Mouse (Mus musculus) heart, postnatal 0 days (tissue): Measurements from ENCODE around the gene Wdr6. TPM values are rescaled to one million over a fixed set of nuclear protein-coding genes. Genes with fewer than 3 reads are reported as not detected.

Experiments used
- ATAC-seq: fragments of 200-750 bp; cut with Nextera tagmentation; 2 replicates; pipeline ENCODE4 v1.8.0; 2017; ENCODE audit warnings: low read depth, moderate number of reproducible peaks, moderate library complexity; ENCODE audit not compliant: insufficient read depth
- DNase-seq: peaks from one replicate; pipeline ENCODE4 v3.0.0-alpha.2; 2016; ENCODE audit warnings: low spot score
- H3K27ac ChIP-seq: fragments of 300-500 bp; sonication (generic); 2 replicates; pipeline ENCODE4 v1.5.1; 2014; ENCODE audit warnings: low read depth, mild to moderate bottlenecking
- H3K27me3 ChIP-seq: fragments of 300-500 bp; sonication (generic); 2 replicates; pipeline ENCODE4 v1.6.1; 2014; ENCODE audit warnings: low read length, mixed read lengths; ENCODE audit not compliant: control insufficient read depth, insufficient read depth
- H3K36me3 ChIP-seq: fragments of 300-500 bp; sonication (generic); replicated peaks from 2 replicates; pipeline ENCODE4 v1.6.1; 2014; ENCODE audit warnings: low read length, mixed read lengths; ENCODE audit not compliant: control insufficient read depth, insufficient read depth
- H3K4me1 ChIP-seq: fragments of 300-500 bp; sonication (generic); 2 replicates; pipeline ENCODE4 v1.6.1; 2014; ENCODE audit warnings: antibody characterized with exemption; ENCODE audit not compliant: control insufficient read depth, insufficient read depth
- H3K4me2 ChIP-seq: fragments of 300-500 bp; sonication (generic); 2 replicates; pipeline ENCODE4 v1.6.1; 2014; ENCODE audit warnings: low read depth, mild to moderate bottlenecking, low read length, moderate library complexity
- H3K4me3 ChIP-seq: fragments of 300-500 bp; sonication (generic); 2 replicates; pipeline ENCODE4 v1.5.1; 2014; ENCODE audit warnings: low read depth, low read length
- H3K9ac ChIP-seq: fragments of 300-500 bp; sonication (generic); replicated peaks from 2 replicates; pipeline ENCODE4 v1.6.1; 2014; ENCODE audit warnings: low read depth, low read length, mixed read lengths
- H3K9me3 ChIP-seq: fragments of 300-500 bp; sonication (generic); replicated peaks from 2 replicates; pipeline ENCODE4 v1.6.1; 2016; ENCODE audit warnings: low read length; ENCODE audit not compliant: control insufficient read depth
- CTCF ChIP-seq: IDR thresholded peaks from 2 replicates; pipeline ENCODE4 v1.5.1; 2016; ENCODE audit warnings: antibody characterized with exemption, control low read depth, low read depth
- EP300 ChIP-seq: IDR thresholded peaks from 2 replicates; pipeline ENCODE4 v1.6.1; 2016; ENCODE audit warnings: antibody characterized with exemption, low read depth
- WGBS: fragments of 180-500 bp; shearing (Covaris S2); extraction: QIAGEN DNeasy Blood & Tissue Kit; methylation state at CpG from one replicate; pipeline ENCODE4 v1.1.7; 2014; 5-methylcytosine and 5-hydroxymethylcytosine counted together
- polyA plus RNA-seq: library from polyadenylated mRNA; unstranded; fragments of >200 nt; fragmentation: Nextera tagmentation; extraction: Ambion mirVana; gene quantifications from 2 replicates; pipeline ENCODE4 v1.2.1, GENCODE M21; 2015
- total RNA-seq: library from RNA; depleted of rRNA; stranded (reverse); fragments of >200 nt; gene quantifications from 2 replicates; pipeline ENCODE4 v1.2.3, GENCODE M21; 2014; ENCODE audit warnings: low replicate concordance; rRNA removed

Wdr6 gene
- total RNA-seq (44.9 and 53.2 TPM in 2 replicates), polyA plus RNA-seq (21.1 and 25.1 TPM in 2 replicates)

GRCm38 (mm10) chr9:108578545-108579343, at the start of gene Wdr6:
Wdr6 (minus strand) TSS chr9:108578739.
- Histone ChIP-seq H3K4me1 (peaks cover 22% of the 10 kb centered on the region), H3K9ac (peak within 1 kb of the TSS; percentile 87), H3K27me3 (no peaks in the 10 kb centered on the region), H3K4me3 (peak within 1 kb of the TSS; percentile 71), H3K9me3 (no peaks in the 10 kb centered on the region), H3K36me3 (peaks cover 18% of the 10 kb centered on the region), H3K27ac (peak within 1 kb of the TSS; percentile 84), H3K4me2 (peak within 1 kb of the TSS; percentile 92)
- TF ChIP-seq CTCF (no peak), EP300 (peak; percentile 98)
- ATAC-seq (peak; percentile 96), DNase-seq (peak; percentile 96)
- 6% methylated on average over 51 of the region's 51 CpGs for WGBS

GRCm38 (mm10) chr9:108628141-108628540, 49.6 kb upstream of the Wdr6 start:
- H3K27ac ChIP-seq: peak overlapping the region; percentile 93
- ATAC-seq: no peak
- TF ChIP-seq CTCF: no peak
- no peak for TF ChIP-seq EP300
- no peak overlapping the region for H3K9ac ChIP-seq
- H3K4me3 ChIP-seq: no peak overlapping the region
- H3K9me3 ChIP-seq: no peaks in the 10 kb centered on the region
- peaks cover 8% of the 10 kb centered on the region; the same call in 1 of the 2 replicates for H3K36me3 ChIP-seq
- no peak for DNase-seq
- peaks cover 15% of the 10 kb centered on the region for H3K4me1 ChIP-seq
- H3K27me3 ChIP-seq: no peaks in the 10 kb centered on the region
- WGBS: 45% methylated on average over 4 of the region's 4 CpGs
- H3K4me2 ChIP-seq: no peak overlapping the region

- no peak for TF ChIP-seq CTCF
- peak; percentile 79; the same call in 1 of the 2 replicates for TF ChIP-seq EP300
- Histone ChIP-seq H3K9ac (no peak overlapping the region), H3K4me1 (peaks cover 12% of the 10 kb centered on the region), H3K36me3 (peaks cover 8% of the 10 kb centered on the region; the same call in 1 of the 2 replicates), H3K4me3 (no peak overlapping the region), H3K27me3 (no peaks in the 10 kb centered on the region), H3K4me2 (no peak overlapping the region), H3K27ac (peak overlapping the region; percentile 93), H3K9me3 (no peaks in the 10 kb centered on the region)
- 18% methylated on average over 2 of the region's 2 CpGs for WGBS
- DNase-seq (peak; percentile 95), ATAC-seq (peak; percentile 99)
These were observed 48.0 kb upstream of the Wdr6 start for GRCm38 (mm10) chr9:108626498-108626897.

GRCm38 (mm10) chr9:108617301-108617700, 38.8 kb upstream of the Wdr6 start:
- H3K4me1 ChIP-seq: no peaks in the 10 kb centered on the region
- H3K27ac ChIP-seq: no peak overlapping the region
- no peak overlapping the region for H3K4me2 ChIP-seq
- H3K9ac ChIP-seq: no peak overlapping the region
- ATAC-seq (no peak), DNase-seq (no peak)
- H3K9me3 ChIP-seq: no peaks in the 10 kb centered on the region
- no peak overlapping the region for H3K4me3 ChIP-seq
- peaks cover 79% of the 10 kb centered on the region for H3K36me3 ChIP-seq
- 75% methylated on average over 1 of the region's 1 CpGs for whole genome bisulfite sequencing
- TF ChIP-seq CTCF: no peak
- no peak for TF ChIP-seq EP300
- H3K27me3 ChIP-seq: no peaks in the 10 kb centered on the region

- Histone ChIP-seq H3K4me3 (no peak overlapping the region), H3K36me3 (peaks cover 99% of the 10 kb centered on the region), H3K9me3 (no peaks in the 10 kb centered on the region), H3K9ac (no peak overlapping the region), H3K4me1 (no peaks in the 10 kb centered on the region), H3K27ac (no peak overlapping the region), H3K27me3 (no peaks in the 10 kb centered on the region), H3K4me2 (no peak overlapping the region)
- no peak for ATAC-seq
- DNase-seq: no peak
- 90% methylated on average over 10 of the region's 10 CpGs for WGBS
- no peak for TF ChIP-seq EP300
- no peak for TF ChIP-seq CTCF
These were observed 32.9 kb upstream of the Wdr6 start for GRCm38 (mm10) chr9:108611488-108611887.
